Mouse (Mus musculus): ENCODE measurements around the gene Fam170b. TPM values are rescaled to one million over a fixed set of nuclear protein-coding genes. Genes with fewer than 3 reads are reported as not detected.

Gene Fam170b
- polyA plus RNA-seq, 1 experiment = not detected

DNA sequence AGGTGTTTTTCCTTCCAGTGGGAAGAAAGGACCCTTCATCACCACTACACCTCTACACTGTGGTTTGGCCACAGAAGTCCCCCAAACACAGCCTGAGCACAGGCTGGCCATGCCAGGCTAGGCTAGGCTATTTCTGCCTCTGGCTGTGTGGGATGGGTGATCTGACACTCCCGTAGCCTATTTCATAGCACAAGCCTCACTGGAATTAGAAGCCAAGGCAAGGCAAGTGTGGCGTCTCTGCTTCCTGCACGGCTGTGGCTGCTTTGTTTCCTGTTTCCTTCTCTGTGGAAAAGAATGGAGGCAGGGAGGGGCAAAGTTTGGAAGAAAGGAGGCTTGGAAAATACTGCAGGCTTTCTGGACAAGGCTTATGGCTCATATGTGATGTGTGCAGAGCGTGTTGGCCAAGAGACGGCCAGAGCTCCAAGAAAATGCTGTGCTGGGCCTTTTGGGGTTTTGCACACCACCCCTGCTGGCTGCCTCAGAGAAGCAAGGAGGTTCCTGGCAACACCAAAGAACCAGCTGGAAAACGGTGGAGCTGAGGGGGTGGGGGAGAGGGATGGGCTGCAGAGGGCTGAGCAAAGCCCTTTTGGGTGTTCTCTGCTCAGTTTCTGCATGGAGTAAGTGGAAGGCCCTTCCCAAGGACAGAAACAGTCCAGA, 5.6 kb upstream of the Fam170b start:
- DNase-seq (ENCODE audit: low spot score) = no peak

DNA sequence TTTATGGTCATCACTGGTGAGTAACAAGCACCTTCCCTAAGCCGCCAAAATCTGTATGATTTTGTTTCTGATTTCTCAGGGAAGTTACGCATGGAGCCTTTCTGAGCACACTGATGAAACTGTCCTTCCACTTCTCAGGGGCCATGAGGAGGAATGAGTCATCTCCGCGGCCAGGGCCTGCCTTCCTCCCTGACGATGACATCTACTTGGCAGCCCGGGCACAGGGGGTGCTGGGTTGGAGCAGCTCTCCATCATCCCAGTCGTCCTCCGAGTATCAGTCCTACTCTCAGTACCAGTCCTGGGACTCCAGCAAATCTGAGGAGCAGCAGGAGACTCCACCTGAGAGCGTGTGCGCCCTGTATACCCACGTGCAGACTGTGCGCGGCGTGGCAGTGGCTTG, 1.4 kb downstream of the Fam170b start:
- DNase-seq (ENCODE audit: low spot score) = no peak

DNA sequence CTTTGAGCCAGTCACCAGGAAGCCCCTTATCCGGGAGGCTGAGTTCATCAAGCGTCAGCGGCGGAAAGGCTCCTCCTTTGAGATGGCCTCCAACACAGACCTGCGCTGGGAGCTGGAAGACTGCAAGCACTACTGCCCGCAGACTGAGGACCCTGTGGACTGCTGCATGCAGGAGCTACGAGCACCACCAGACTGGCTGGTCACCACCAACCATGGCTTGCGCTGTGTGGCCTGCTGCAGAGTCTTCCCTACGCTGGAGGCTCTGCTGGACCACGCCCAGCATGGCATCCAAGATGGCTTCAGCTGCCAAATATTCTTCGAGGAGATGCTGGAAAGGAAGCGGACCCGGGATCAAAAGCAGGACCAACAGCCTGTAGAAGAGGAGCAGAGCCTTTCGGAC, 1.8 kb downstream of the Fam170b start:
- no peak for DNase-seq (ENCODE audit: low spot score)

DNA sequence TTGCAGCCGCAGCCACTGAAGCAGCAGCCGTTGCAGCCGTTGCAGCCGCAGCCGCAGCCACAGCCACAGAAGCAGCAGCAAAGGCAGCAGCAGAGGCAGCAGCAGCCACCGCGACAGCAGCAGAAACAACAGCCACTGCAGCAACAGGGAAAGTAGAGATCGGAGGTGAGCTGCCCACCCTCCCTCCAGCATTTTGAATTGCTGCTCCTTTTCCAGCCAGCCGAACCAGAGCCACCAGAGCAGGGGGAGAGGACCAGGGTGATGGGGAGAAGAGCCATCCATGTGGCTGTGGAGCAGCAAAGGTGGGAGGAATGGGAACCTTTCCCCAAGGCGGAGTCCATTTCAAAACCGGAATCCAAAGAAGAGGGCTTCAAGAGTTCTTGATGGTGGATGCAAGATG, 2.4 kb downstream of the Fam170b start:
- DNase-seq (ENCODE audit: low spot score) = no peak

DNA sequence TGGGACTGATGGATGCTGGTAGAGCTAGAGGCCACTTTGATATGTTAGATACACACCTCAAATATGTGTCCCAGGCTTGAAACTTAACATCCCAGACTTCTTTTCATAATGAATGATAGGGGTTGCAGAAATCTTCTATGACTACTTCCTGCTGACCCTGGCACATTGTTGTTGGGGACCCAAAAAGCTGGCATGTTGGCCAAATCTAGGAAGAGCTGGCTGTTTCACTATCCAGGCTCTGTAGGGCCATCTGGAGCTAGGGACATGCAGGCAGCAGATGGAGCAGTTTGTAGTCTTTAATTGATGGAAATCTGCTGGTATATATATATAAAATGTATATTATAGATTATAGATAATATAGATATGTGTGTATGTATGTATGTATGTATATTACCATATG, 8.3 kb downstream of the Fam170b start:
- no peak for DNase-seq (ENCODE audit: low spot score)

DNA sequence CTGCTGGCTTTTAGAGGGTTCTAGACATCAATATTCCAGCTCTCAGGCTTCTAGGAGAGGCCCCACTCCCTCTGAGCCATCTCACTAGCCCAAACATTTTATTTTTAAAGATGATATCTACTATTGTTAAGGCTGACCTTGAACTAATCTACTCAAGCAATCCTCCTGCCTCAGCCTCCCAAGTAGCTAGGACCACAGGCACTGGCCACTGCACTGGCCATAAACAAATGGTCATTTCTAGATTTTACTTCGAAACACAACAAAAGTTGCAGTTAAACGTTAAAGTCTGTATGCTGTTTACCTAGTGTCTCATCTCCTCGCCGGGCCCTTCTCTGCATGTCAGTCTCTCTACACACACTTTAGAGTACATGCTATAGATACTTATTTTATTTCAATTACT, 20.3 kb downstream of the Fam170b start:
- no peak for DNase-seq (ENCODE audit: low spot score)

DNA sequence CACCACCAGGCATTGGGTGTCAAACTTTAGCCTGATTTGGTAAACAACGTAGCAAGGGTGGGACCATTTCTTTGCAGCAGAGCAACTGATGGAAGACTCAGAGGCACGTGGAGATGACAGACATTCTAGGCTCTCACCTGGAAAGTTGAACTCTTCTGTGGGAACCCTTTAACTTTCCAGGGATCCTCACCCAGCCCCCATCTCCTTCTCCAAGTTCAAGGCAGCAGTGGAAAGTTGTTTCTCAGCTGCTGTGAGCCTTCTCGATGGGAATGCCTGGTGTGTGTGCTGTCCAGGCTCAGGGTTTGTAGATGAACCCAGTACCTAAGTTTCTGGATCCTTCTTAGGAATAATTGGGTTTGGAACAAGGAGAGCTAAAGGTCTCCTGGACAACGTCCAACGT, 22.5 kb downstream of the Fam170b start:
- no peak for DNase-seq (ENCODE audit: low spot score)

DNA sequence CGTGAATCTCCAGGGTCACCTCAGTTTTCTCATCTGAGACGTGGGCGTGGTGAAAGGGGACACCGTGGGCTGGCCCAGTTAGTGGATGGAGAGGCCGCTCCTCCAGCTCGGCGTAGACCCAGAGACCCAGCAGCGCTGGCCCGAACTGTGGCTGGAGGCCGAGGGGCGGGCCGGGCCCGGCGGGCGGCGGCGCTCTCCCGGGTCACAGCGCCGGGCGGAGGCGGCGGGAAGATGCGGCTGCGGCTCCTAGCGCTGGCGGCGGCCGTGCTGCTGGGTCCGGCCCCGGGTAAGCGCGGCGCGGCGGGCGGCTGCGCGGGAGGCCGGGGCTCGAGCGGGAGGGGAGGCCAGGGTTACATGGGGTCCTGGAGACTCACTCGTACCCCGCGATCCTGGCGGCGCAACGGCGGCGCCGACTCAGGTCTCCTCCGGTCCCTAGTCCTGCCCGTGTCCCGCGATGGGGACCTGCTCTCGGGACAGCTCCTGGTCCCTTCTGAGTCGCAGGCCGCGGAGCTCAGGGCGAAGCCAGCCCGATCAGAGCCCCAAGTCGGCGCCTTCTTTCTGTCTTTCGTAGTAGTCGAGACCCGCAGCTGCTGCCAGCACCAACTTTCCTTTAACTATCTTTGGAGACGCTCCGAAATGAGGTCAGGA, 23.0 kb downstream of the Fam170b start, which contains the start of gene Vstm4:
TSS of gene Vstm4 (plus strand) at position 76 of the 648 bp plus-strand sequence.
- peak; percentile 40 for DNase-seq (ENCODE audit: low spot score)

DNA sequence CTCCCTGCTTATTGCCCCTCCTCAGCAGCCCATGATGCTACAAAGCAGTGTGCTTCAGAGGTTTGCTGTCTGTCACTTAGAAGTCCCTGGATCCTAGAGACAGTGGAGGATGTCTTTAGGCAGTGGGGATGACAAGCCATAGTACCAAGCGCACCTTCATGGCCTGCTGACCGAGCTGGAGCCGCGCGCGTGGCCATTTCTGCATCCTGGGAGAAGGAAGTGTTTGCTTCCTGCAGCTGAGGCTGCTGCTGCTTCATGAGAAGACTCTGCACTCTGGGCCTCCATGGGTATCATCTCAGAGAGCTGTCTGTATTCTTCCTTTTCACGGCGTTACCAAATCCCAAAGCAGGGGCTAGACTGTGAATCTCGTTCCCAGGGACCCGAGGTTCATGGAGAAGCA, 24.6 kb downstream of the Fam170b start:
- no peak for DNase-seq (ENCODE audit: low spot score)

DNA sequence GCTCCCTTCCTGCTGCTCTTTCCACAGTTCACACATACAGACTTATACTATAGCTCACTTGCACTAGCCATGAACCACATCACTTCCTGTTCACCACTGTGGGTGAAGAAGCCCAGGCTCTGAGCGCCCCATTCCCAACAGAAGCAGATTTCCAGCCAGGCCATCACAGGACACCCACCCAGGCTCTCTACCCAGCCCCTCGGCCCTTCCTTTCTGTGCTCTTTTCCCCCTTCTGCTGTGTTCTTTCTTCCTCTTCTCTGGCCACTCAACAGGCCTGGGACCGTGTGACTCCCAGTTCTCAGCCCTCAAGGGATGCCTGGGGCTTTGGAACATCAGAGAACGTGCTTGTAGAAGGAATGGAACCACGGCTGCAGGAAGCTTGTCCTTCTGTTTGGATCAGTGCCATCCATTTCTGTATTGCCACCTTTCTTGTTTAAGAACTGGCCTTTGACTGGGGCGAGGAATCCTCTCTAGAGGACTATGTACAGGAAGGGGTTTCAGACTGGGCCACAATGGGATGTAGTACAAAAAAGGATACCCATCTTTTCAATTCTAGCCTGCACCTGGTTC, 25.3 kb downstream of the Fam170b start:
- DNase-seq (ENCODE audit: low spot score) = no peak

DNA sequence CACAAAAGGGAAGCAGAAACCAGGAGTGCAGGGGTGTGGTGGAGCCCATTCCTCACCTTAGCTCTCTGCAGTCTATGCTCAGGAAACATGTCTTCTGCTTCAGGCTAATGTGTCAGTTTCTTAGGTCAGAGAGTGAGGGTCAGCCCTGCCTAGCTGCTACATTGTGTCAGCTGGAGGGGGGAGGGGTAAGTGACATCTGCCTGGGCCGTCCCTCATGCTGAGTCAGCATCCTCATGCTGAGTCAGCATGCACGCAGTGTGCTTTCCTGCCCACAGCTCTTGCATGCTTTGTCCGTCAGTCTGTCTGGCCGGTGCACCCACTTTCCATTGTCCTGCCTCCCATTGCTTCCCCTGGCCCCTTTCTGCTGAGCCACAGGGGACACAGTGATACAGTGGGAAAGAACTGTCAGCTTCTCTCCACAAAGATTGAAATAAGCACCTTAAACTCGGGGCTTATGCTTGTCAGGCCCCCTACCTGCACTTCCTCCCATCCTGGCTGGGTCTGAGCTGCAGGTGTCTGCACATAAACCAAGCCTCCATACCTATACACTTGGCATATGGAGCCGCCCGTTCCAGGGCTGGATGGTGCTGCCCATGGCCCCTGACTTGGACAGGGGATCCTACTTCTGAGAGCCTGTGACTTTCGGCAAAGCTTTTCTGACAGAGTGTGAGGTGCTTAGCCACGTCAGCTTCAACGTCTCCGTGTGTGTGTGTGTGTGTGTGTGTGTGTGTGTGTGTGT, 26.2 kb downstream of the Fam170b start:
- DNase-seq (ENCODE audit: low spot score) = no peak

DNA sequence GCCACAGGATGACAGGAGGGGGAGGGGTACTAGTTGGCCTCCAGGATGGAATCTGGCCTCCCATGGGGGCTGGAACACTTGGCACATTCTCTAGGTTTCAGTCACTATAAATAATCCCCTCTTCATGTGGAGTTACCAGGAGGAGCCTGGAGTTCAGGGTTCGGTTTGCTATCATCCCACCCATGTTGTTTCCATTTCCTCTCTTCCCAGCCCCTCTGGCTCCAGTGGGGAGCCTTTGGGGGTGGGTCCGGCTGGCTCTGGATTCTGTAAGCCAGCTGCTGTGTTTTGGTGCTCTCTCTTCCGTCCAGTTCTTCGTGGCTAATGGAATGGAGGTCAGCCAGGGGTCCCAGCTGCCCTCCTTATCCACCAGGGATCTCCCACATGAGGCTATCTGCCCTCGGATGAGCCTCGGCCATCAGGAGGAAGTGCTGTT, 27.4 kb downstream of the Fam170b start:
- DNase-seq (ENCODE audit: low spot score) = no peak

DNA sequence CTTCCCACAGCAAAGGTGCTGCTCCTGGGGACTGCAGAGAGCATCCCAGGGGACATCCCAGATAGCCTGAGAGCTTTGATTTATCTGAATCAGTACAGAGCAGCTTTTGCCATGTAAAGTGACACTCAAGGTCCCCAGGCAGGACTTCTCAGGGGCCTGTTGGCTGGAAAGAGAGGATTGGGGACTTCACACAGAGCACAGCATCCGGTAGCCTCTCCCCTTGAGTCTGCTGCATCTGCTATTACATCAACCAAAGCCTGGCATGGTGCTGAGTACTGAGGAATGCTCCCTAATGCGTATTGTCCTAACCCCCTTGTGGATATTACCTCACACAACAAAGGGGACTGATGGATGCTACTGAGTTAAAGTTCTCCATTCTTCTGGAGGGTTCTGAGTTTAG, 27.9 kb downstream of the Fam170b start:
- DNase-seq (ENCODE audit: low spot score) = no peak

DNA sequence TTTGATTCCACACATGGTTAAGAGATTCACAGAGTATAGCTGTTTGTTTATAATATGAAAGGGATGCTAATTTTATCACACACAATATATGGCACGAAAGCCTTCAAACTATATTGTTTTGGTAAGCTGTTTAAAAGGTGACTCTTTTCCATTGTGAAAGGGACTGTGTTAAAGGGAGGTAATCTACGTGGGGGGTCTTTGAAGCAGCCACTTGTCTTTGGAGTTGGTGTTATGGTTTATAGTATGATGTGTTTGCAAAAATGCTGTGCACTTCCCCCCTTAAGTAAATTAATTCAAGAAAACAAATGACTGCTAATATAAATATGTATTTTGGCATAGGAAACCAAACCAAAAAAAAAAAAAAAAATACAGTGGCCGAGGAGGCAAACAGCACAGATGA, 31.6 kb downstream of the Fam170b start:
- no peak for DNase-seq (ENCODE audit: low spot score)

DNA sequence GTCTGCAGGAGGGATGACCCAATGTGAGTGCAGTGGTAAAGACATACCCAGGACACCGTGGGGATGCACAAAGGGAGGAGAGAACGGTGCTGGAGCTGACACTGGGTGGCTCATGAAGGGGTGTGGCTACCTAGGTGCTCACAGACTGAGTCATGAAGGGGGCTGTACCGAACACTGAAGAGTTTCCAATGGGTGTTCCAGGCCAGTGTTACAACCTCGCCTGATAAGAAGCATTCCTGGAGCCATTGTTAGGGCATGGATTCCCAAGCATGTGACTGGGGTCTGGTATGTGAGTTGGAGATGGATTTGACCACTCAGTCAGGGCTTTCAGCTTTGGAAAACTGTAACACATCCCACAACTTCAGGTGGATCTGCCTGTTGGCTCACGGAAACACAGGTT, 38.2 kb downstream of the Fam170b start:
- no peak for DNase-seq (ENCODE audit: low spot score)

DNA sequence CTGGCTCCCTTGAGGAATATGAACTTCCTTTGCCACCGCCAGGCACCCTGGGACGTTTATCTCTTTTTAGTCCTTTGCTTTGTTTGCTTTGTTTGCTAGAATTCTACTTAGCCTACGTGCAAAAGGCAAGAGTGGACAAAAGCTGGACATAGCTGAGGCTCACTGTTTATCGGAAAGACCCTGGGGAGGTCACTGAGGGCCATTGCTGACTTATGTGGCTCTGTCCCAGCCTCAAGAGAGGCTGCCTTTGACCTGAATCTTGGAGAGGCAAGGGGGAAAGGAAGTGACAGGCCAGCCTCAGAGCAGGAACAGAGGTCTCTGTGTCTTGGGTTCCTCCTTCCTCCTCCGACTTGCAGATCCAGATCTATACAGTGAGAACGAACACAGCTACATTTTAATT, 43.8 kb downstream of the Fam170b start:
- no peak for DNase-seq (ENCODE audit: low spot score)

DNA sequence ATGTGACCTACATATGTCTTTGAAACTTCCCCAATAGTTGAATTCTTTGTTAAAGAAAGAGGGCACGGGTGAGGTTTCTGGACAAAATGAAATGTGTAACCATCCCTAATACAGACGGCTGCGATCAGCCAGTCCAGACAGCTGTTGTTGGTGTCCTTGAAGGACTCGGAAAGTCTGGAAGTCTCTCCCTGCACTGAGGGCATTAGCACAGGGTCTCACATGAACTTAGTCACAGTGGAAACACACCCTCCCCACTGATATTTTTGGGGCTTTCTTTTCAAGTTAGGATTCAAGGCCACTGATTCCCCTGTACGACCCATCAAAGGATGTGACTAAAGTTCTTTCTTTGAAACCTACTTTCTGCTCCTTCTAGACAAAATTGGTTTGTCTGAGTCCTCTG, 46.6 kb downstream of the Fam170b start:
- DNase-seq (ENCODE audit: low spot score) = no peak

DNA sequence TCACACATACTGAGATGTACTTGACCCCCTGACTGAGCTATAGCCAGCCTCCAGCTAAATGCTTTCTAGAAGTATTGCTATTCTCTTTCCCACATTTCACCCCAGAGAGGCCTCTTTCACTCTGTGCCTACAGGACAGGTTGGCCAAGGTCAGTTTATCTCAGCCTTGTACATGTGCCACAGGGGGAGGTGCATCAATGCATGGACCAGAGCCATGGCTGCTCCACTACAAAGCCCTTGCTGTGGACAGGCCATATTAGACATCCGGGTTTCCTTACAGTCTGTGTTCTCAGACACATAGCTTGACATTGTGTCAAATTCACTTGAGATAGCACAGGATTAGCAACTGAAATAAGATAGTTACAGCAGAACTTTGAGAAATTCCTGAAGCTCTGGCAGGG, 47.9 kb downstream of the Fam170b start:
- no peak for DNase-seq (ENCODE audit: low spot score)

Measured in urinary bladder, adult 2 months (tissue).